Mouse (Mus musculus): ENCODE results near the gene Ltbp1. TPM values are rescaled to one million over a fixed set of nuclear protein-coding genes. Genes with fewer than 3 reads are reported as not detected.
A peak's percentile ranks its signal among the peaks of the same experiment; 100 is the strongest.

The Ltbp1 gene
- polyA plus RNA-seq, 1 experiment from 2014 or later: 40.2 TPM

GRCm38 (mm10) chr17:74995266-74995665 is 10.1 kb upstream of the Ltbp1 start:
- Histone ChIP-seq H3K9me3 (ENCODE audit: low read length) (peaks cover 2% of the 10 kb centered on the region; the same call in 1 of the 2 replicates), H3K4me3 (ENCODE audit: low read length) (no peak overlapping the region), H3K36me3 (ENCODE audit: insufficient read depth, low read length) (no peaks in the 10 kb centered on the region), H3K27me3 (ENCODE audit: insufficient read depth, low read length) (no peaks in the 10 kb centered on the region), H3K4me1 (ENCODE audit: insufficient read depth, low read length) (peaks cover 19% of the 10 kb centered on the region), H3K4me2 (replicated peaks; ENCODE audit: low read depth, low read length) (no peak overlapping the region), H3K9ac (replicated peaks; ENCODE audit: low read length) (no peak overlapping the region), H3K27ac (ENCODE audit: low read length) (no peak overlapping the region; the same call in 1 of the 2 replicates)
- no peak for ATAC-seq (ENCODE audit: low FRiP score, low TSS enrichment)
- WGBS: 65% methylated on average over 3 of the region's 3 CpGs

GRCm38 (mm10) chr17:75000066-75000465 is 5.3 kb upstream of the Ltbp1 start:
- Histone ChIP-seq H3K27ac (ENCODE audit: low read length) (no peak overlapping the region), H3K4me1 (ENCODE audit: insufficient read depth, low read length) (peaks cover 4% of the 10 kb centered on the region; the same call in 1 of the 2 replicates), H3K36me3 (ENCODE audit: insufficient read depth, low read length) (no peaks in the 10 kb centered on the region), H3K4me3 (ENCODE audit: low read length) (no peak overlapping the region), H3K9me3 (ENCODE audit: low read length) (no peaks in the 10 kb centered on the region; the same call in 1 of the 2 replicates), H3K9ac (replicated peaks; ENCODE audit: low read length) (no peak overlapping the region), H3K4me2 (replicated peaks; ENCODE audit: low read depth, low read length) (no peak overlapping the region), H3K27me3 (ENCODE audit: insufficient read depth, low read length) (0 out of 2 replicates have a peak, but pooled peaks cover 4% of the 10 kb centered on the region)
- 91% methylated on average over 2 of the region's 2 CpGs for WGBS
- ATAC-seq (ENCODE audit: low FRiP score, low TSS enrichment): no peak

GRCm38 (mm10) chr17:75004820-75005219 is 548 bp upstream of the Ltbp1 start:
- peak; percentile 84 for ATAC-seq (ENCODE audit: low FRiP score, low TSS enrichment)
- WGBS: 0% methylated on average over 11 of the region's 11 CpGs
- Histone ChIP-seq H3K9me3 (ENCODE audit: low read length) (no peaks in the 10 kb centered on the region), H3K27me3 (ENCODE audit: insufficient read depth, low read length) (0 out of 2 replicates have a peak, but pooled peaks cover 4% of the 10 kb centered on the region), H3K9ac (replicated peaks; ENCODE audit: low read length) (peak overlapping the region; percentile 96), H3K4me3 (ENCODE audit: low read length) (peak overlapping the region; percentile 96), H3K36me3 (ENCODE audit: insufficient read depth, low read length) (0 out of 2 replicates have a peak, but pooled peaks cover 9% of the 10 kb centered on the region), H3K4me1 (ENCODE audit: insufficient read depth, low read length) (peaks cover 11% of the 10 kb centered on the region; the same call in 1 of the 2 replicates), H3K4me2 (replicated peaks; ENCODE audit: low read depth, low read length) (peak overlapping the region; percentile 91), H3K27ac (ENCODE audit: low read length) (peak overlapping the region; percentile 92)

GRCm38 (mm10) chr17:75005685-75006680 is 615 bp downstream of the Ltbp1 start:
- H3K4me1 ChIP-seq (ENCODE audit: insufficient read depth, low read length): peaks cover 11% of the 10 kb centered on the region; the same call in 1 of the 2 replicates
- peak overlapping the region; percentile 92 for H3K27ac ChIP-seq (ENCODE audit: low read length)
- ATAC-seq (ENCODE audit: low FRiP score, low TSS enrichment): peak; percentile 77
- H3K27me3 ChIP-seq (ENCODE audit: insufficient read depth, low read length): 0 out of 2 replicates have a peak, but pooled peaks cover 4% of the 10 kb centered on the region
- WGBS: under 1% methylated on average over 87 of the region's 94 CpGs
- H3K9ac ChIP-seq (replicated peaks; ENCODE audit: low read length): peak overlapping the region; percentile 96
- 0 out of 2 replicates have a peak, but pooled peaks cover 9% of the 10 kb centered on the region for H3K36me3 ChIP-seq (ENCODE audit: insufficient read depth, low read length)
- no peaks in the 10 kb centered on the region for H3K9me3 ChIP-seq (ENCODE audit: low read length)
- peak overlapping the region; percentile 91 for H3K4me2 ChIP-seq (replicated peaks; ENCODE audit: low read depth, low read length)
- peak overlapping the region; percentile 96 for H3K4me3 ChIP-seq (ENCODE audit: low read length)

- no peak overlapping the region for H3K9ac ChIP-seq (replicated peaks; ENCODE audit: low read length)
- WGBS: 75% methylated on average over 6 of the region's 6 CpGs
Observed at GRCm38 (mm10) chr17:75010955-75011354, 5.6 kb downstream of the Ltbp1 start.

GRCm38 (mm10) chr17:75013211-75013610 is 7.8 kb downstream of the Ltbp1 start:
- peaks cover 24% of the 10 kb centered on the region for H3K4me1 ChIP-seq (ENCODE audit: insufficient read depth, low read length)
- H3K27me3 ChIP-seq (ENCODE audit: insufficient read depth, low read length): no peaks in the 10 kb centered on the region
- H3K27ac ChIP-seq (ENCODE audit: low read length): no peak overlapping the region
- H3K9me3 ChIP-seq (ENCODE audit: low read length): no peaks in the 10 kb centered on the region
- no peak overlapping the region for H3K4me3 ChIP-seq (ENCODE audit: low read length)
- H3K36me3 ChIP-seq (ENCODE audit: insufficient read depth, low read length): 0 out of 2 replicates have a peak, but pooled peaks cover 11% of the 10 kb centered on the region
- H3K4me2 ChIP-seq (replicated peaks; ENCODE audit: low read depth, low read length): no peak overlapping the region
- 0 out of 2 replicates have a peak, but pooled peaks have one; percentile 39 for ATAC-seq (ENCODE audit: low FRiP score, low TSS enrichment)
- 20% methylated on average over 4 of the region's 4 CpGs for WGBS
- H3K9ac ChIP-seq (replicated peaks; ENCODE audit: low read length): no peak overlapping the region

More at GRCm38 (mm10) chr17:75010955-75011354, 5.6 kb downstream of the Ltbp1 start:
- Histone ChIP-seq H3K4me3 (ENCODE audit: low read length) (no peak overlapping the region), H3K27ac (ENCODE audit: low read length) (no peak overlapping the region), H3K4me2 (replicated peaks; ENCODE audit: low read depth, low read length) (no peak overlapping the region), H3K36me3 (ENCODE audit: insufficient read depth, low read length) (0 out of 2 replicates have a peak, but pooled peaks cover 9% of the 10 kb centered on the region), H3K9me3 (ENCODE audit: low read length) (no peaks in the 10 kb centered on the region), H3K27me3 (ENCODE audit: insufficient read depth, low read length) (no peaks in the 10 kb centered on the region), H3K4me1 (ENCODE audit: insufficient read depth, low read length) (peaks cover 35% of the 10 kb centered on the region)
- ATAC-seq (ENCODE audit: low FRiP score, low TSS enrichment): no peak

- H3K27ac ChIP-seq (ENCODE audit: low read length): peak overlapping the region; percentile 30; the same call in 1 of the 2 replicates
- H3K4me2 ChIP-seq (replicated peaks; ENCODE audit: low read depth, low read length): no peak overlapping the region
- H3K27me3 ChIP-seq (ENCODE audit: insufficient read depth, low read length): no peaks in the 10 kb centered on the region
- no peak for ATAC-seq (ENCODE audit: low FRiP score, low TSS enrichment)
- no peak overlapping the region for H3K9ac ChIP-seq (replicated peaks; ENCODE audit: low read length)
- H3K9me3 ChIP-seq (ENCODE audit: low read length): no peaks in the 10 kb centered on the region
- WGBS: 55% methylated on average over 10 of the region's 10 CpGs
- H3K4me3 ChIP-seq (ENCODE audit: low read length): no peak overlapping the region
- H3K36me3 ChIP-seq (ENCODE audit: insufficient read depth, low read length): 0 out of 2 replicates have a peak, but pooled peaks cover 9% of the 10 kb centered on the region
- H3K4me1 ChIP-seq (ENCODE audit: insufficient read depth, low read length): peaks cover 24% of the 10 kb centered on the region
Observed at GRCm38 (mm10) chr17:75013868-75014267, 8.5 kb downstream of the Ltbp1 start.

GRCm38 (mm10) chr17:75014601-75015356 is 9.4 kb downstream of the Ltbp1 start:
- peak; percentile 85 for ATAC-seq (ENCODE audit: low FRiP score, low TSS enrichment)

GRCm38 (mm10) chr17:75015546-75015945 is 10.2 kb downstream of the Ltbp1 start:
- ATAC-seq (ENCODE audit: low FRiP score, low TSS enrichment): no peak
- Histone ChIP-seq H3K9ac (replicated peaks; ENCODE audit: low read length) (no peak overlapping the region), H3K27me3 (ENCODE audit: insufficient read depth, low read length) (no peaks in the 10 kb centered on the region), H3K27ac (ENCODE audit: low read length) (no peak overlapping the region), H3K4me2 (replicated peaks; ENCODE audit: low read depth, low read length) (no peak overlapping the region), H3K36me3 (ENCODE audit: insufficient read depth, low read length) (0 out of 2 replicates have a peak, but pooled peaks cover 2% of the 10 kb centered on the region), H3K4me1 (ENCODE audit: insufficient read depth, low read length) (peaks cover 24% of the 10 kb centered on the region), H3K4me3 (ENCODE audit: low read length) (no peak overlapping the region), H3K9me3 (ENCODE audit: low read length) (no peaks in the 10 kb centered on the region)
- 75% methylated on average over 6 of the region's 6 CpGs for WGBS

More at GRCm38 (mm10) chr17:75014601-75015356, 9.4 kb downstream of the Ltbp1 start:
- Histone ChIP-seq H3K4me1 (ENCODE audit: insufficient read depth, low read length) (peaks cover 24% of the 10 kb centered on the region), H3K4me3 (ENCODE audit: low read length) (no peak overlapping the region), H3K27ac (ENCODE audit: low read length) (peak overlapping the region; percentile 30; the same call in 1 of the 2 replicates), H3K9me3 (ENCODE audit: low read length) (no peaks in the 10 kb centered on the region), H3K27me3 (ENCODE audit: insufficient read depth, low read length) (no peaks in the 10 kb centered on the region), H3K9ac (replicated peaks; ENCODE audit: low read length) (no peak overlapping the region), H3K4me2 (replicated peaks; ENCODE audit: low read depth, low read length) (no peak overlapping the region; the same call in 1 of the 2 replicates), H3K36me3 (ENCODE audit: insufficient read depth, low read length) (0 out of 2 replicates have a peak, but pooled peaks cover 2% of the 10 kb centered on the region)
- WGBS: 21% methylated on average over 24 of the region's 24 CpGs

All from kidney, embryonic 16.5 days (tissue).